Mouse (Mus musculus) forebrain, embryonic 11.5 days (tissue): ENCODE measurements around the gene Stpg4. TPM values are rescaled to one million over a fixed set of nuclear protein-coding genes. Genes with fewer than 3 reads are reported as not detected.

Experiments
- ATAC-seq: fragments of 200-750 bp; cut with Nextera tagmentation; replicated peaks from 2 replicates; pipeline ENCODE4 v1.8.0; 2017; ENCODE audit warnings: moderate TSS enrichment; ENCODE audit not compliant: low FRiP score
- DNase-seq: peaks from one replicate; pipeline ENCODE4 v3.0.0-alpha.2; 2017; ENCODE audit warnings: low spot score
- H3K27ac ChIP-seq: fragments of 300-500 bp; sonication (generic); 2 replicates; pipeline ENCODE4 v1.5.1; 2014; ENCODE audit warnings: low read depth, low read length
- H3K27me3 ChIP-seq: fragments of 300-500 bp; sonication (generic); 2 replicates; pipeline ENCODE4 v1.6.1; 2014; ENCODE audit warnings: mild to moderate bottlenecking, low read length, mixed read lengths; ENCODE audit not compliant: control insufficient read depth, insufficient read depth
- H3K36me3 ChIP-seq: fragments of 300-500 bp; sonication (generic); 2 replicates; pipeline ENCODE4 v1.6.1; 2014; ENCODE audit warnings: mild to moderate bottlenecking, low read length, moderate library complexity, mixed read lengths; ENCODE audit not compliant: control insufficient read depth, insufficient read depth
- H3K4me1 ChIP-seq: fragments of 300-500 bp; sonication (generic); replicated peaks from 2 replicates; pipeline ENCODE4 v1.6.1; 2014; ENCODE audit warnings: low read length, mixed read lengths; ENCODE audit not compliant: control insufficient read depth, insufficient read depth
- H3K4me2 ChIP-seq: fragments of 300-500 bp; sonication (generic); 2 replicates; pipeline ENCODE4 v1.6.1; 2014; ENCODE audit warnings: low read depth, mild to moderate bottlenecking, low read length, moderate library complexity, mixed read lengths; ENCODE audit not compliant: severe bottlenecking
- H3K4me3 ChIP-seq: fragments of 300-500 bp; sonication (generic); 2 replicates; pipeline ENCODE4 v1.5.1; 2014; ENCODE audit warnings: low read depth, low read length
- H3K9ac ChIP-seq: fragments of 300-500 bp; sonication (generic); 2 replicates; pipeline ENCODE4 v1.6.1; 2014; ENCODE audit warnings: low read length
- H3K9me3 ChIP-seq: fragments of 300-500 bp; sonication (generic); 2 replicates; pipeline ENCODE4 v1.6.1; 2016; ENCODE audit warnings: low read length, mixed read lengths; ENCODE audit not compliant: control insufficient read depth
- WGBS: fragments of 180-500 bp; shearing (Covaris S2); extraction: QIAGEN DNeasy Blood & Tissue Kit; methylation state at CpG from one replicate; pipeline ENCODE4 v1.1.7; 2014; 5-methylcytosine and 5-hydroxymethylcytosine counted together
- polyA plus RNA-seq: library from polyadenylated mRNA; unstranded; fragments of >200 nt; fragmentation: Nextera tagmentation; extraction: Ambion mirVana; gene quantifications from 2 replicates; pipeline ENCODE4 v1.2.1, GENCODE M21; 2014

The Stpg4 gene
- polyA plus RNA-seq, 1 experiment from 2014 or later: not detected

DNA sequence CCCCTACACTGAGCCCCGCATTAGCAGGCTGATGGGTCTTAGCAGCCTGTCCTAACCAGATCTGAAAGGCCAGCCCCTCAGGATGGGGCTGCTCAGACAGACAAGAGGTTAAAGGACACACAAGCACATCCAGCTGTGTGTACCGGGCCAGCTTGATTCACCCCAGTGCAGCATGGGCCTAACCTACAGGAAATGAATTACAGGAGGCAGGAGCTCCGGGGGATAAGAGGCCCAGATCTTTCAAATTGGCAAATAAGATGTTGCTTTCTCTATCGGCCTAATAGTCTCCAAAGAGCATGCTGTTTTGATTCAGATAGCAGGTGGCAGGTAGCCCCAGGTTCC lies 82.3 kb downstream of the Stpg4 start:
- H3K36me3 ChIP-seq: no peaks in the 10 kb centered on the region
- H3K9me3 ChIP-seq: no peaks in the 10 kb centered on the region
- no peaks in the 10 kb centered on the region for H3K27me3 ChIP-seq
- no peak overlapping the region for H3K27ac ChIP-seq
- H3K9ac ChIP-seq: no peak overlapping the region
- peaks cover 3% of the 10 kb centered on the region; the same call in 1 of the 2 replicates for H3K4me1 ChIP-seq
- ATAC-seq (no peak), DNase-seq (no peak)
- WGBS: 62% methylated on average over 4 of the region's 4 CpGs
- H3K4me3 ChIP-seq: no peak overlapping the region
- no peak overlapping the region for H3K4me2 ChIP-seq

DNA sequence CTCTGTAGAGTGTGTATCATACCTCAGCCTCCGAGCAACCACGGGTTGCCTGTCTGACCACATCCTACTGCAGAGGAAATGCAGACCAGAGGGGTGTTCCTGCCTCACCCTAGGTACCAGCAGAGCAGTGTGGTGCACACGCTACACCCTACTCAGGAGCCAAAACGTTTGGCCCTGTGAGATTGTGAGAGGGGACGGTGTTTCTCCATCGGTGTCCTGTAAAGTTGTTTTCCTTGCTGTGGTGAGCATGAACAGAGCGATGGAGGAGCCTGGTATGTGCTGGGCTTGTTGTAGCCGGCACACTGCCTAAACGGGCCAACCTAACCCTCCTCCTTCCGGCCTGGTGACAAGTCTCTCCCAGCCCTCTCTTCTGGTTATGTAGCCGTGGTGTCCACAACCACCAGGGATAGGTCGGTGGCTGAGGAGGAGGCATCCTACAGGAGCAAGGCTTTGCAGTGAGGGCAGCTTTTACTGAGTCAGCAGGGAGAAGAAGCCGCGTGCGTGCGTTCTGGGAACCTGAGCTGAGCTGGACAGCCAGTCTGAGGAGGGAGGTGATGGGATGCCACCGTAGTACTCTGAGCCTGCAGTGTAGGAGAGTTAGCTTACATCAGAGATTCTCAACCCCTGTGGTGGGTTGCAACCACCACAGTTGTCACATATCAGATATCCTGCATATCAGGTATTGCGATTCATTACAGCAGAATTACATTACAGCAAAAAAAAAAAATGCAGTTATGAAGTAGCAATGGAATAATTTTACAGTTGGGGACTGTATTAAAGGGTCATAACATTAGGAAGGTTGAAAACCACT lies 82.9 kb downstream of the Stpg4 start:
- peaks cover 3% of the 10 kb centered on the region; the same call in 1 of the 2 replicates for H3K4me1 ChIP-seq
- WGBS: 76% methylated on average over 18 of the region's 18 CpGs
- no peaks in the 10 kb centered on the region for H3K27me3 ChIP-seq
- no peaks in the 10 kb centered on the region for H3K36me3 ChIP-seq
- no peak overlapping the region for H3K4me3 ChIP-seq
- H3K9me3 ChIP-seq: no peaks in the 10 kb centered on the region
- ATAC-seq (no peak), DNase-seq (no peak)
- H3K9ac ChIP-seq: no peak overlapping the region
- no peak overlapping the region for H3K27ac ChIP-seq
- no peak overlapping the region for H3K4me2 ChIP-seq

DNA sequence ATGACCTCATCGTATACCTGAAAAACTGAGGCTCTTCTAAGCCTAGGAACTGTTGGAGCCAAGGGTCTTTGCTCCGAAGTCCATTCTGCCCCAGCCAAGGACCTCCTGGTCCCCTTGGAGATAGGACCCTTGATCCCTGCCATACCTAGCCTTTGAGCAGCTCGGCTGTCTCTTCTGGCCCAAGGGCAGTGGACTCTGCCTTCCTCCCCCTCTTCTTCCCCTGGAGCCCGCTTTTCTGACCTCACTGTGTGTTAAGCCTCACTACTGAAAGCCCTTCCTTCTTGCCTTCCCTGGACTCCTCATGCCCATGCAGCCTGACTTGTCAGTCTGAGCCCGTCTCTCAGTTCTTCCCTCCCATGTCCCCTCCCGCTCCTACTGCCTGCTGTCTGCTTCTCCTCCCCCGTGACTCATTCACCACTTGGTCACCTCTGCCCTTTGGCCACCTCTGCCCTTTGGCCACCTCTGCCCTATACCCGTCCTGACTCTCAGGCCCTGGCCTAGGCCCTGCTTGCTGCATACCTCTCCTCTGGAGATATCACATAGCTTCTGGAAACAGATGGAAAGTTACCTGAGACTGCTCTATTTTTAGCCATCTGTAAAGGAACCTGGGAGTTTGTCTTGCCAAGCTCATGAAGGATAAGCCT lies 84.4 kb downstream of the Stpg4 start:
- Histone ChIP-seq H3K9ac (no peak overlapping the region), H3K27ac (no peak overlapping the region), H3K36me3 (no peaks in the 10 kb centered on the region), H3K27me3 (no peaks in the 10 kb centered on the region), H3K9me3 (no peaks in the 10 kb centered on the region), H3K4me3 (no peak overlapping the region), H3K4me2 (no peak overlapping the region), H3K4me1 (no peaks in the 10 kb centered on the region)
- no peak for DNase-seq
- ATAC-seq: no peak
- 66% methylated on average over 8 of the region's 8 CpGs for WGBS

Other genes starting within 250 kb of the Stpg4 start
- 65.6 and 66.7 TPM in 2 replicates for gene Mcfd2, start 161.8 kb downstream of the Stpg4 start, polyA plus RNA-seq
- 4.2 and 4.3 TPM in 2 replicates for gene Ttc7, start 144.9 kb downstream of the Stpg4 start, polyA plus RNA-seq
- gene Calm2, start 19.2 kb upstream of the Stpg4 start, polyA plus RNA-seq: 1,239 and 1,306 TPM in 2 replicates
- gene Epcam, start 208.2 kb upstream of the Stpg4 start, polyA plus RNA-seq: 18.6 and 20.4 TPM in 2 replicates
- 96.3 and 99.7 TPM in 2 replicates for gene Msh2, start 244.6 kb upstream of the Stpg4 start, polyA plus RNA-seq